Mouse (Mus musculus): ENCODE results near the gene Desi2.

DNA sequence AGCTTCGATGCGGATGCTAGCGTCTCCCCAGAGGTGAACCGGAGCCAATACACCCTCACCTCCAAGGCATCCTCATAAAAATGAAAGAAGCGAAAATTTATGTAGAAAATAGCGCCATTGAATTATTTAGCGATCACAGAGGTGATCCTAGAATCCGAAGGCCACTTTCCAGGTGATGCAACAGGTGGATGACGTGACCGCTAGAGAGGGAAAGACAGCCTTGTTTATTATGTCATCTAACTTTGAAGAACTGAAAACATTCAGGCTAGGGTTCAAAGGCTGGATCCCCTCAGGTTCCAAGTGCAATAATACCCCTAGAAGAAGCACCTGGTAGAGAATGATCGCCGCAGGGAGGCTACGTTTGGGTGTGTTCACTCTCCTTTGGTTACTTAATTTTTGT, 1.2 kb downstream of the Desi2 start:
- TF ChIP-seq POLR2A (IDR thresholded peaks at IDR 0.05; ENCODE audit: low read depth, low read length) (no peak), CTCF (IDR thresholded peaks at IDR 0.05; ENCODE audit: borderline replicate concordance, insufficient read depth, low read length) (no peak)
